Mouse (Mus musculus): ENCODE data around the gene Stpg3. TPM values are rescaled to one million over a fixed set of nuclear protein-coding genes. Genes with fewer than 3 reads are reported as not detected.

Stpg3 gene
- polyA plus RNA-seq, 1 experiment from 2014 or later: not detected

DNA sequence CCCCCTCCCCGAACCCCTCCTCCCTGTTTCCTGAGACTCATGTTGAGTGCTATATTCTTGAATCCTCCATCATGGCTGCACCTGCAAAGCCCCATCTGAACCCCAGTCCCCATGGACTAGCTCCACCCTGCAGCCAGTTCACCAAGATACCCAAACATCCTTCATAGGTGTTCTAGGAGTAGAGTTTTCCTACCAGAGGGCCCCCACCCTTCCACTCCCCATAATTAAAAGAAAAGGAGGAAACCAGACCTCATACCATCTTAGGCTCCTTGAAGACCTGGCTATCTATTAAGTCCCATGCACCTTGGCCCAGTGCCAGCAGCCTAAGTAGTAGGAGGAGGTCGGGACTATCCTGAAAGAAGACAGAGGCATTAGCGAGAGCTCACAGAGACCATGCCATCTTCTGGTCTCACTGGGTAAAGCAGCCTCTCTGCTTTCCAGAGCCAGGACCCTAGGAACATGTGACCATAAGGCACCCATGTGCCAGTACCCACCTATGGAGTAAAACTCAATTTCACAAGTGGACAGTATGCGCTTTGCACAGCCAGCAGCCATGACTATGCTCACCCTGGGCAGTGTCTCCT lies 10.7 kb downstream of the Stpg3 start:
- ATAC-seq (ENCODE audit: low FRiP score): no peak
- H3K27ac ChIP-seq (replicated peaks): no peak overlapping the region
- no peaks in the 10 kb centered on the region for H3K27me3 ChIP-seq (replicated peaks)
- no peak overlapping the region for H3K9ac ChIP-seq (replicated peaks)
- H3K36me3 ChIP-seq: peaks cover 94% of the 10 kb centered on the region
- H3K4me1 ChIP-seq: peaks cover 20% of the 10 kb centered on the region
- WGBS: 65% methylated on average over 4 of the region's 4 CpGs
- no peaks in the 10 kb centered on the region for H3K9me3 ChIP-seq (replicated peaks)
- no peak overlapping the region for H3K4me3 ChIP-seq (replicated peaks)
- H3K4me2 ChIP-seq: no peak overlapping the region

DNA sequence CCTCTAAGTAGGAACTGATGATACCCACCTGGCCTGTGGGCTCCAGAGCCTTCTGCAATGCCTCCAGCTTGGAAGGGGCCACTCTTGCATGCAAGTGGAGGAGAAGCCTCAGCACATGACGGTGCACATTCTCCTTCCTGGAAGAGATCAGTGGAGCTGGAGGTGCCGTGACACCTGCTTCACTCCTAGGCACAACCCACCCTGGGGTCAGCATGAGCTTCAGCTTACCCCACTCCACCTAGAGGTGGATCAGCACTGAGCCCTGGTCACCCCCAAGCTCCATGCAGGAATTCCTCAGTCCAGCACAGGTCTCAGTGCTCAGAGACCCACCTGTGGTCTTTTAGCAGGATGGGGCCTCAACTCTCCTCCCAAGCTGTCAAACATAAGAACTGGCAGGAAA lies 13.8 kb downstream of the Stpg3 start:
- Histone ChIP-seq H3K4me3 (replicated peaks) (no peak overlapping the region), H3K27ac (replicated peaks) (no peak overlapping the region), H3K4me2 (no peak overlapping the region), H3K27me3 (replicated peaks) (peaks cover 23% of the 10 kb centered on the region), H3K9ac (replicated peaks) (no peak overlapping the region), H3K9me3 (replicated peaks) (no peaks in the 10 kb centered on the region), H3K4me1 (peaks cover 4% of the 10 kb centered on the region; the same call in 1 of the 2 replicates), H3K36me3 (peaks cover 67% of the 10 kb centered on the region)
- WGBS: 94% methylated on average over 2 of the region's 2 CpGs
- ATAC-seq (ENCODE audit: low FRiP score): no peak

DNA sequence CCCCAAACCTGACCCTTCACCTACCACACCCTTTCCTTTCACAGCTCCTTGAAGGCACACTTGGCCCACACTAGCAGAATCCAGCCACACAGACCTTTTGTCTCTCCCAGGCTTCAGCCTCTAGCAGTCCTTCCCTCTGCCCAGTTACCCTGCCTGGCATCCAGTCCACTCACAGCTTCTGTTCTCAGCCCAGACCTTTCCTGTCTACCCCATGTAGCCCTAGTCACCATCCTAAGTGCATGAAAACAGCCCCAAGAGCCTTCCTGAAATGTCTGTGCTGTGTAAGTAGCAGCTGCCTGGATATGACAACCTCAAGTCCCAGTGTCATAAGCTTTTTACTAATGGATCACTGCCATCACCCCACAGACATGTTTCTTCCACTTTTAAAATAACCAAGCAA lies 16.5 kb downstream of the Stpg3 start:
- H3K27ac ChIP-seq (replicated peaks): no peak overlapping the region
- peaks cover 40% of the 10 kb centered on the region for H3K36me3 ChIP-seq
- no peak overlapping the region for H3K9ac ChIP-seq (replicated peaks)
- H3K4me1 ChIP-seq: peaks cover 11% of the 10 kb centered on the region
- peaks cover 38% of the 10 kb centered on the region for H3K27me3 ChIP-seq (replicated peaks)
- no peak for ATAC-seq (ENCODE audit: low FRiP score)
- H3K4me2 ChIP-seq: no peak overlapping the region
- no peak overlapping the region for H3K4me3 ChIP-seq (replicated peaks)
- H3K9me3 ChIP-seq (replicated peaks): no peaks in the 10 kb centered on the region

DNA sequence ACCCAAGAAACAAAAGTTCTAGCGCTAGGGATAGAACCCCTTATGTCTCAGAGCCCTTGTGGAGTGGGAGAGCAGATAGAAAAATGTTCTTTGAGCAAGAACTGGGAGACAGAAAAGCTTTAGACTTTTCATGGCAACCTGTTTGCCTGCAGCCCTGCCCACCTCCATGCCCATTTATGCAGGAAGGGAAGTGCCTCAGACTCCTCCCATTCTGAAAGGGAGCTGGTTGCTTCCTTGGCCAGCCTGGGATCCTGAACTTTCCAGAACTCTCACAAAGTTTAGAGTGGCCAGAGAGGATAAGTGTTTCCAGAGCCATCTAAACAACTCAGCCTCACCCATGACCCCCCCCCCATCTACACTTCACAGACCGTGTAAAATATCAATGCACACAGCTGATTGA lies 17.2 kb downstream of the Stpg3 start:
- Histone ChIP-seq H3K27me3 (replicated peaks) (peaks cover 38% of the 10 kb centered on the region), H3K4me1 (peaks cover 13% of the 10 kb centered on the region), H3K36me3 (peaks cover 32% of the 10 kb centered on the region), H3K27ac (replicated peaks) (no peak overlapping the region), H3K4me2 (no peak overlapping the region), H3K4me3 (replicated peaks) (no peak overlapping the region), H3K9me3 (replicated peaks) (no peaks in the 10 kb centered on the region), H3K9ac (replicated peaks) (no peak overlapping the region)
- WGBS: 25% methylated on average over 2 of the region's 2 CpGs
- no peak for ATAC-seq (ENCODE audit: low FRiP score)

DNA sequence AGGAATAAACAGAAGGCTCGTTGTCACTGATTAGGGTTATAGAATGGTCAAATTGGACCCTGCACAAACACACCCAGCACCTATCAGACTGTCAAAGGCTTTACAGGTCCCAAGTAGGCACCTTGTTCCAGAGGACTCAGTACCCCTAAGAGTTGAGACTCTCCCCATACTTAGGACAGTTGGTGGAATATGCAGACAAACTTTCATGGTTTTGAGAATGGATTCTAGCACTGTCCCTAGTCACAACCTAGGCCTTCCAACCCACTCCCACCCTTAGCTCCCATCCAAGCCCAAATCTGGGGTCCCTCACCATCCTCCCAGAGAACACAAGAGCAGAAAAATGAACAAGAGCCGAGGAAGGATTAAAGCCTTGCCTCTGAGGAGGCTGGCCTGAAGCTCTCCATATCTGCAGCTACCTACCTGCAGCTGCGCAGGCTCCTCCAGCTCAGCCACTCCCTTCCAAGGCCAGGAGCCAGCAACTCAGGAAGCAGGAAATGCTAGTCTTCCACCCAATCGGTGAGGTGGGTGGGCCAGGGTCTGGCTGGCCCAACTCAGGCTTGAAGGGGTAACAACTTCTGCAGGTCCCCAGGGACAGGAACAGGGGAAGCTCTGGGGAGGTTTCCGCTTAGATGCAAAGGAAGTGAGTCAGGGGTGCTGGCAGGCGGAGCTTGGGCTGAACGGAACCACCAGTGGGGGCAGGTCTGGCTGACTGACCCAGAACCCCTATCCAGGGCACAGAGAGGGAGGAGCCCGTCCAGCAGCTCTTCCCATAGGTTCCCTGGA lies 18.1 kb downstream of the Stpg3 start, which contains the start of gene Tor4a:
Gene Tor4a, minus strand, starts transcription at position 715 of the 783 bp plus-strand sequence.
- peaks cover 38% of the 10 kb centered on the region for H3K27me3 ChIP-seq (replicated peaks)
- H3K9ac ChIP-seq (replicated peaks): no peak within 1 kb of the TSS
- H3K4me1 ChIP-seq: peaks cover 13% of the 10 kb centered on the region
- H3K9me3 ChIP-seq (replicated peaks): no peaks in the 10 kb centered on the region
- H3K36me3 ChIP-seq: peaks cover 24% of the 10 kb centered on the region
- no peak for ATAC-seq (ENCODE audit: low FRiP score)
- H3K4me3 ChIP-seq (replicated peaks): 0 out of 2 replicates have a peak within 1 kb of the TSS, but pooled peaks have one; percentile 7
- no peak within 1 kb of the TSS for H3K27ac ChIP-seq (replicated peaks)
- 10% methylated on average over 8 of the region's 8 CpGs for WGBS
- H3K4me2 ChIP-seq: peak within 1 kb of the TSS; percentile 35

DNA sequence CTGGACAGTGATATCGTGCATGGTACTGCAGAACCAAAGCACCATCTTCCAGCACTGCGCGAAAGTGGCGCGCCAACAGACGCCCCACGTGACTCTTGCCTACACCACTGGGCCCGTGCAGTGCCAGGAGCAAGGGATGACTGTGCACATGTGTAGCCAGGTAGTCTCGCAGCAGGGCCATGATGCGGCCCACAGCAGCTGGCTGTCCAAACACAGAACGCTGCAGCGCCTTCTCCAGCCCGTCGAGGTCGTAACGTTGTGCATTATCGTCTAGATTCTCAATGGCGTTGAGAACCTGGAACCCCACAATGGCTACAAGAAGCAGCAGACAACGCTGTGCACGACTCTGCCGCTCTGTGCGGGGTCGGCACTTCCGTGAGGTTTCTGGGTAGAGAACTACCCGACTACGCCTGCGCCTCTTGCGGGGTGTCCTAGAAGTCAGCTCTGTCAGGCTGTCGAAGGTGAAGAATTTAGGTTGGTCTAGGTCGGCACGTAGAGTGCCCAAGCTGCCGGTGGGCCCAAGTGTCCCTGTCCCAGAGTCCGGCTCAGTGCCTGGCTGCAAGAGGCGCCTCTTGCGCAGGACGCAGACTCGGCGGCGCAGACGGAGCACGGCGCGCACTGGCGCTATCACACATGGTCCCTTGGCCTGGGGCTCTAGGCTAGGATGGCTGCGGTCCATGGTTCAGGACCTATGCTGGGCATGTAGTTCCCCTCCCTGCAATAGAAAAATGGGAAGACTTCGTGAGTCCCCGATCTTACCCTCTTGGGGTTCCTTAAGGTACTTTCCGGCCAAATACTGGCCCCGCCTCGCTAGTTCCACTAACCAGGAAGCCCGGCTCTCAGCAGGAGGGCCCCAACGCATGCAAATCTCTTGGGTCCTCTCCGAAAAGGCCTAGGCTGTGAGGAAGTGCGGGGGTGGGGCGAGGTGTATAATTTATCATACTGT lies 19.0 kb downstream of the Stpg3 start:
- Histone ChIP-seq H3K4me3 (replicated peaks) (0 out of 2 replicates have a peak overlapping the region, but pooled peaks have one; percentile 7), H3K9ac (replicated peaks) (no peak overlapping the region), H3K9me3 (replicated peaks) (no peaks in the 10 kb centered on the region), H3K36me3 (peaks cover 15% of the 10 kb centered on the region), H3K4me2 (peak overlapping the region; percentile 35), H3K27ac (replicated peaks) (no peak overlapping the region), H3K27me3 (replicated peaks) (peaks cover 38% of the 10 kb centered on the region), H3K4me1 (peaks cover 13% of the 10 kb centered on the region)
- 24% methylated on average over 55 of the region's 55 CpGs for WGBS
- no peak for ATAC-seq (ENCODE audit: low FRiP score)

DNA sequence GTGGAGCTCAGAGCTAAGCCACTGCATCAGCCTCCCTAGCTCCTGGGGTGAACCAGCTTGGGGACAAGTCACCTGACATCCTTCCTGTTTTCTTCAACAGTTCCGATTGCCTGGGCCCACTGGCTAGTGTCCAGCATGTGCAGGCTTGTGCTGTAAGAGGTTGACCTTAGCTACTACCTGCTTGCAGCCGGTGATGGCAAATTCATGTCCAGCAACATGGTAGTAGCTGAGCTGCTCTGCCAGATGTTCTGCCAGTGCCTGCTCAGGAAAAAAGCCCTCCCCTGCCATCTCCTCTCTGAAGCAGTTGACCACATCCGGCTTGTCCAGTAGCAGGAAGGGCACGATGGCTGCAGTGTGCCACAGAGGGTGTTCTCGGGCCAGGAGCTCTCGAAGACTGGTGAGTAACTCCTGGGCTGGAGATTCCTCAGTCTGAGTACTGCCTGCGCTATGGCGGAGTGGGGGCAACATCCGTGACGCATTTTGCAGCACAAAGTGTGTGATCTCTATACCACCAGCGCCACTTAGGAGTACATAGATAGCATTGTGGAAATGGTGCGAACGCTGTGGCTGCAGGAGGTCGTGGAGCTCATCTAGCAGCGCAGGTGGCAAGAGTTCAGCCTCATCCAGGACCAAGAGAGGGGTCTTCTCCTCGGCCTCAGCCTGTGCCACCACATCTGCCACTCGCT lies 19.8 kb downstream of the Stpg3 start:
- peak overlapping the region; percentile 35; the same call in 1 of the 2 replicates for H3K4me2 ChIP-seq
- no peaks in the 10 kb centered on the region for H3K9me3 ChIP-seq (replicated peaks)
- ATAC-seq (ENCODE audit: low FRiP score): no peak
- peaks cover 7% of the 10 kb centered on the region for H3K36me3 ChIP-seq
- peaks cover 38% of the 10 kb centered on the region for H3K27me3 ChIP-seq (replicated peaks)
- H3K27ac ChIP-seq (replicated peaks): no peak overlapping the region
- H3K9ac ChIP-seq (replicated peaks): no peak overlapping the region
- 90% methylated on average over 17 of the region's 17 CpGs for WGBS
- peaks cover 13% of the 10 kb centered on the region for H3K4me1 ChIP-seq
- no peak overlapping the region for H3K4me3 ChIP-seq (replicated peaks)

DNA sequence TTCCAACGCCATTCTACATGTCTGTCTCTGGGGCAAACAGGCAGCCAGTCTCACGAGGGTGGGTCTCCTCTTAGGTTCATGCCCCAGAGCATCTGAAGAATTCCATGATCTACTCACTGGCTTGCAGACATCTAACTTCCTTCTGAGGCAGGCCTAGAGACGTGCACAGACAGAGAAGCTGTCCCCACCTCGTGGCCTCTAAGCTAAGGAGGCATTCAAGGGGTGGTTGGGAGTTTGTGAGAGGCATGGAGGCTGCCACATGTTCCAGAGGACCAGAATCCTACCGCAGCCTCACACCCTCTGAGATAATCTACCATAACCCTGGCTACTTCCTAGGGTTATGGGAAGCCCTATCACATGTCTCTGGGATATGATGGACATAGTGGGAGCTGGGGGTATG lies 20.4 kb downstream of the Stpg3 start:
- H3K9me3 ChIP-seq (replicated peaks): no peaks in the 10 kb centered on the region
- H3K9ac ChIP-seq (replicated peaks): no peak overlapping the region
- H3K27me3 ChIP-seq (replicated peaks): peaks cover 38% of the 10 kb centered on the region
- H3K36me3 ChIP-seq: peaks cover 2% of the 10 kb centered on the region; the same call in 1 of the 2 replicates
- 0 out of 2 replicates have a peak overlapping the region, but pooled peaks have one; percentile 22 for H3K4me2 ChIP-seq
- peaks cover 13% of the 10 kb centered on the region for H3K4me1 ChIP-seq
- no peak overlapping the region for H3K27ac ChIP-seq (replicated peaks)
- ATAC-seq (ENCODE audit: low FRiP score): no peak
- no peak overlapping the region for H3K4me3 ChIP-seq (replicated peaks)
- WGBS: 82% methylated on average over 5 of the region's 5 CpGs

DNA sequence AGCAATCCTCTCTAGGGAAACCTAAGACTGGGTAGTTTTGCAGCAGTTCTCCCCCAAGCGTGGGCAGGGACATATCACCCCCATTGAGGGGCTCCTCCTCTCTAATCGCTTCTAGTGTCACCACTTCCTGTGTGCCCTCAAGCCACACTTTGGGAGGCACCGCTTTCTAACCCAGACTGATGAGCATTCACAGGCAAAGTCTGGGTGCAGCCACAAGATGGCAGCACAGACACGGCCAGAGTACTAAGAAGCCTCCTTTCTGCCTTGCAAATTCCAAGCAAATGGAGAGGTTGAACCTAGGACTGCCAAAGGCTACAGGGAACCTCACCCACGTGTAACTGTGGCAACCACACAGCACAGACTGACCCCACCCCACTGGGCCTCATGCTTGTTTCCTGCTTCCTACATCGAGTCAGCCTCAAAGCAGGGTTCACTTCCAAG lies 21.1 kb downstream of the Stpg3 start:
- Histone ChIP-seq H3K9ac (replicated peaks) (no peak overlapping the region), H3K27me3 (replicated peaks) (peaks cover 38% of the 10 kb centered on the region), H3K4me3 (replicated peaks) (no peak overlapping the region), H3K27ac (replicated peaks) (no peak overlapping the region), H3K4me2 (peak overlapping the region; percentile 22; the same call in 1 of the 2 replicates), H3K36me3 (no peaks in the 10 kb centered on the region), H3K9me3 (replicated peaks) (no peaks in the 10 kb centered on the region), H3K4me1 (peaks cover 13% of the 10 kb centered on the region)
- peak; percentile 74 for ATAC-seq (ENCODE audit: low FRiP score)
- 2% methylated on average over 6 of the region's 6 CpGs for WGBS

DNA sequence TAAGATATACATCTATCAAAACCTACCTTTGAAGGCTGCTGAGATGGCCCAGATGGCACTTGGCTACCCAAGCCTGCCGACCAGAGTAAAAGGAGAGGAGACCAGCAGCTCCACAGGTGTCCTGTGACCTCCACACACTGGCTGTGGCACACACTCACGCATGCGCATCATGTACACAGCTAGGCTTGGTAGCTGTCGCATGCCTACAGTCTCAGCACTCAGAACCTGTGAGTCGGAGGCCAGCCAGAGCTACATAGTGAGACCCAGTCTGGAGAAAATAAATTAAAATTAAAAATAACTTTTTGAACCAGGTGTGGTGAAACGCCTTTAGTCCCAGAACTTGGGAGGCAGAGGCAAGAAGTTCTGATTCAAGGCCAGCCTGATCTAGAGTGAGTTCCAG lies 26.6 kb downstream of the Stpg3 start:
- Histone ChIP-seq H3K4me2 (no peak overlapping the region), H3K9me3 (replicated peaks) (no peaks in the 10 kb centered on the region), H3K4me3 (replicated peaks) (no peak overlapping the region), H3K27ac (replicated peaks) (no peak overlapping the region), H3K4me1 (peaks cover 34% of the 10 kb centered on the region), H3K36me3 (no peaks in the 10 kb centered on the region), H3K27me3 (replicated peaks) (no peaks in the 10 kb centered on the region), H3K9ac (replicated peaks) (no peak overlapping the region)
- WGBS: 81% methylated on average over 6 of the region's 6 CpGs
- ATAC-seq (ENCODE audit: low FRiP score): no peak

DNA sequence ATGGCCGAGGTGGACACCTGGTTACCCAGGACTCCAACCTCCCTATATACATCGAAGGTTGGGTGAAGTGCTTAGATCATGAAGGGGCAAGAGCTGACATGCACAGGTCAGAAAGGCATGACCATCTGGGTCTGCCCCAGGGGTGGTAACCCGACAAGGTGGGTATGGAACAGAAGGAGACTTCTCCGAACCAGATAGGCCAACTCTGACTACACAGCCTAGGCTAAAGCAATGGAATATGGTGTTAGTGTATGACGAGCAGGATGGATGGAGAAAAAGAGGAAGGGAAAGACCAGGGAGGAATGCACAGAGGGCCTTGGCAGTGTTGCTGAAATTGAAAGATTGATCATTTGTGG lies 27.9 kb downstream of the Stpg3 start:
- 34% methylated on average over 5 of the region's 5 CpGs for WGBS
- H3K27me3 ChIP-seq (replicated peaks): no peaks in the 10 kb centered on the region
- H3K27ac ChIP-seq (replicated peaks): 0 out of 2 replicates have a peak overlapping the region, but pooled peaks have one; percentile 84
- no peaks in the 10 kb centered on the region for H3K9me3 ChIP-seq (replicated peaks)
- H3K4me3 ChIP-seq (replicated peaks): peak overlapping the region; percentile 45
- peak overlapping the region; percentile 82 for H3K4me2 ChIP-seq
- peaks cover 45% of the 10 kb centered on the region for H3K4me1 ChIP-seq
- no peak for ATAC-seq (ENCODE audit: low FRiP score)
- H3K9ac ChIP-seq (replicated peaks): peak overlapping the region; percentile 60; the same call in 1 of the 2 replicates
- no peaks in the 10 kb centered on the region for H3K36me3 ChIP-seq
